Mouse (Mus musculus) lung, embryonic 16.5 days (tissue): ENCODE data around the gene Gm21060. TPM values are rescaled to one million over a fixed set of nuclear protein-coding genes. Genes with fewer than 3 reads are reported as not detected.

Experiments
- polyA plus RNA-seq: library from polyadenylated mRNA; unstranded; fragments of >200 nt; fragmentation: Nextera tagmentation; extraction: Ambion mirVana; gene quantifications from 2 replicates; pipeline ENCODE4 v1.2.1, GENCODE M21; 2015

Gm21060 gene
- polyA plus RNA-seq, 1 experiment from 2014 or later: 2.0 TPM

Other genes starting within 250 kb of the Gm21060 start
- gene Zfp950, start 156.2 kb downstream of the Gm21060 start, polyA plus RNA-seq: 36.8 and 37.7 TPM in 2 replicates
- 0.10 and 0.15 TPM in 2 replicates for gene Gm7102, start 120.8 kb downstream of the Gm21060 start, polyA plus RNA-seq
- not detected in 2 replicates for gene Gm6020, start 113.2 kb downstream of the Gm21060 start, polyA plus RNA-seq
- 31.0 and 33.4 TPM in 2 replicates for gene Csf2ra, start 68.6 kb downstream of the Gm21060 start, polyA plus RNA-seq